Mouse (Mus musculus): Measurements from ENCODE around the gene Dcst1. TPM values are rescaled to one million over a fixed set of nuclear protein-coding genes. Genes with fewer than 3 reads are reported as not detected.

The Dcst1 gene
- polyA plus RNA-seq, 1 experiment from 2014 or later, result 0.08 TPM

GRCm38 (mm10) chr3:89396654-89397005, 31.6 kb upstream of the Dcst1 start:
- ATAC-seq (replicated peaks; ENCODE audit: low FRiP score) (no peak), DNase-seq (ENCODE audit: low spot score) (no peak)
- Histone ChIP-seq H3K9ac (ENCODE audit: low read length) (no peak overlapping the region; the same call in 1 of the 2 replicates), H3K27ac (ENCODE audit: low read depth, low read length) (no peak overlapping the region), H3K4me1 (replicated peaks; ENCODE audit: control insufficient read depth, insufficient read depth, low read length) (peaks cover 28% of the 10 kb centered on the region), H3K4me2 (ENCODE audit: low read depth, low read length, severe bottlenecking) (peak overlapping the region; percentile 99; the same call in 1 of the 2 replicates), H3K27me3 (ENCODE audit: control insufficient read depth, insufficient read depth, low read length) (no peaks in the 10 kb centered on the region; the same call in 1 of the 2 replicates), H3K36me3 (ENCODE audit: control insufficient read depth, insufficient read depth, low read length) (no peaks in the 10 kb centered on the region), H3K4me3 (ENCODE audit: low read depth, low read length) (peak overlapping the region; percentile 48; the same call in 1 of the 2 replicates), H3K9me3 (ENCODE audit: control insufficient read depth, low read length) (no peaks in the 10 kb centered on the region)
- 1% methylated on average over 4 of the region's 4 CpGs for WGBS

GRCm38 (mm10) chr3:89395806-89396653, 31.0 kb upstream of the Dcst1 start:
- ATAC-seq (replicated peaks; ENCODE audit: low FRiP score) (no peak), DNase-seq (ENCODE audit: low spot score) (peak; percentile 84)
- peak overlapping the region; percentile 65 for H3K9ac ChIP-seq (ENCODE audit: low read length)
- under 1% methylated on average over 44 of the region's 44 CpGs for WGBS
- peaks cover under 1% of the 10 kb centered on the region for H3K27me3 ChIP-seq (ENCODE audit: control insufficient read depth, insufficient read depth, low read length)
- no peaks in the 10 kb centered on the region for H3K36me3 ChIP-seq (ENCODE audit: control insufficient read depth, insufficient read depth, low read length)
- peak overlapping the region; percentile 48 for H3K4me3 ChIP-seq (ENCODE audit: low read depth, low read length)
- no peak overlapping the region for H3K27ac ChIP-seq (ENCODE audit: low read depth, low read length)
- H3K4me1 ChIP-seq (replicated peaks; ENCODE audit: control insufficient read depth, insufficient read depth, low read length), result peaks cover 32% of the 10 kb centered on the region
- H3K4me2 ChIP-seq (ENCODE audit: low read depth, low read length, severe bottlenecking), result peak overlapping the region; percentile 99
- no peaks in the 10 kb centered on the region for H3K9me3 ChIP-seq (ENCODE audit: control insufficient read depth, low read length)

DNA sequence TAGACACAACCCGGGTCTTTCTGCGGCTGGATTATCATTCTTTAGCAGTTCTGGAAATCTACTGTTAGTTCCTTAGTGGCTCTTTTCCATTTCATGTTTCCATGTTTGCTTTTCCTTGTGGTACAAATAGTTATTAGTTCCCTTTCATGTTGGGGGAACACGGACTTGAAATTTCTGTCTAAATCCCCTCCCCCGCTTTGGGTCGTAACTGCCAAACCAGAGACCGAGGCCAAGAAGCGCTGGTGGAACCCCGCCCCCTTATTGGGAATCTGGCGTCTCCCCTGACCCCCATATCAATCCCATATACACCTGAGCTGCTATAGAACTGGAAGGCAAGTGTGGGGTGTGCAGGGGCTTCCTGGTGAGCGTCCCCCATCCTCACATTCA, 30.4 kb upstream of the Dcst1 start:
- WGBS, result 1% methylated on average over 10 of the region's 10 CpGs
- Histone ChIP-seq H3K4me3 (ENCODE audit: low read depth, low read length) (peak overlapping the region; percentile 48), H3K4me2 (ENCODE audit: low read depth, low read length, severe bottlenecking) (peak overlapping the region; percentile 99), H3K9me3 (ENCODE audit: control insufficient read depth, low read length) (no peaks in the 10 kb centered on the region), H3K27me3 (ENCODE audit: control insufficient read depth, insufficient read depth, low read length) (peaks cover 2% of the 10 kb centered on the region), H3K9ac (ENCODE audit: low read length) (peak overlapping the region; percentile 30; the same call in 1 of the 2 replicates), H3K4me1 (replicated peaks; ENCODE audit: control insufficient read depth, insufficient read depth, low read length) (peaks cover 36% of the 10 kb centered on the region), H3K36me3 (ENCODE audit: control insufficient read depth, insufficient read depth, low read length) (no peaks in the 10 kb centered on the region), H3K27ac (ENCODE audit: low read depth, low read length) (no peak overlapping the region)
- no peak for ATAC-seq (replicated peaks; ENCODE audit: low FRiP score)
- no peak for DNase-seq (ENCODE audit: low spot score)

GRCm38 (mm10) chr3:89394894-89395256, 29.8 kb upstream of the Dcst1 start:
- H3K36me3 ChIP-seq (ENCODE audit: control insufficient read depth, insufficient read depth, low read length), result no peaks in the 10 kb centered on the region
- DNase-seq (ENCODE audit: low spot score) (peak; percentile 90), ATAC-seq (replicated peaks; ENCODE audit: low FRiP score) (no peak; the same call in 1 of the 2 replicates)
- peaks cover 2% of the 10 kb centered on the region for H3K27me3 ChIP-seq (ENCODE audit: control insufficient read depth, insufficient read depth, low read length)
- H3K4me3 ChIP-seq (ENCODE audit: low read depth, low read length), result peak overlapping the region; percentile 48
- peak overlapping the region; percentile 99 for H3K4me2 ChIP-seq (ENCODE audit: low read depth, low read length, severe bottlenecking)
- no peak overlapping the region for H3K27ac ChIP-seq (ENCODE audit: low read depth, low read length)
- H3K9me3 ChIP-seq (ENCODE audit: control insufficient read depth, low read length), result no peaks in the 10 kb centered on the region
- H3K9ac ChIP-seq (ENCODE audit: low read length), result peak overlapping the region; percentile 30; the same call in 1 of the 2 replicates
- 0% methylated on average over 12 of the region's 12 CpGs for WGBS
- peaks cover 36% of the 10 kb centered on the region for H3K4me1 ChIP-seq (replicated peaks; ENCODE audit: control insufficient read depth, insufficient read depth, low read length)

GRCm38 (mm10) chr3:89394006-89394893, 29.2 kb upstream of the Dcst1 start, which contains the start of gene Zbtb7b:
Zbtb7b (minus strand) TSS chr3:89394776.
- H3K9ac ChIP-seq (ENCODE audit: low read length), result peak within 1 kb of the TSS; percentile 55
- ATAC-seq (replicated peaks; ENCODE audit: low FRiP score) (peak; percentile 59), DNase-seq (ENCODE audit: low spot score) (peak; percentile 81)
- under 1% methylated on average over 41 of the region's 42 CpGs for WGBS
- H3K4me1 ChIP-seq (replicated peaks; ENCODE audit: control insufficient read depth, insufficient read depth, low read length), result peaks cover 36% of the 10 kb centered on the region
- peak within 1 kb of the TSS; percentile 99 for H3K4me2 ChIP-seq (ENCODE audit: low read depth, low read length, severe bottlenecking)
- peak within 1 kb of the TSS; percentile 48 for H3K4me3 ChIP-seq (ENCODE audit: low read depth, low read length)
- no peaks in the 10 kb centered on the region for H3K36me3 ChIP-seq (ENCODE audit: control insufficient read depth, insufficient read depth, low read length)
- peak within 1 kb of the TSS; percentile 71 for H3K27ac ChIP-seq (ENCODE audit: low read depth, low read length)
- H3K27me3 ChIP-seq (ENCODE audit: control insufficient read depth, insufficient read depth, low read length), result peaks cover 2% of the 10 kb centered on the region
- H3K9me3 ChIP-seq (ENCODE audit: control insufficient read depth, low read length), result no peaks in the 10 kb centered on the region

DNA sequence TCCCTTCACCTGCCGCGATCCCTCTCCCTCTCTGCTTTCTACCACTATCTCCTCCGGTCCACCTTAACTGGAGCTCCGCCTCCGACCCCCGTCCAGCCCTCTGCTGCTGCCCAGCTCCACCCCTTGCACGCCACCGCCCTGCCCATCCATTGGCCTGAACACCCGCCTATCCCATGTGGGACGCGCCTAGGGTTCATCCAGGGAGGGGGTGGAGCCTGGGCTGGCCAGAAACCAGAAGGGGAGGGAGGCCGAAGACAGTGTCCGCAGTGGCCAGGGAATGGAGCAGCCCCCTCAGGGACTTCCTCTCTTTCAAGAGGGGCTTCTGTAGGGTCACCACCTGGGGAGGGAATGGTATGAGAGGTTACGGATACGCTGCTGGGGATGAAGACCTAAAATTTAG, 28.6 kb upstream of the Dcst1 start:
- H3K27me3 ChIP-seq (ENCODE audit: control insufficient read depth, insufficient read depth, low read length), result peaks cover 2% of the 10 kb centered on the region
- peak overlapping the region; percentile 99 for H3K4me2 ChIP-seq (ENCODE audit: low read depth, low read length, severe bottlenecking)
- H3K36me3 ChIP-seq (ENCODE audit: control insufficient read depth, insufficient read depth, low read length), result no peaks in the 10 kb centered on the region
- peak; percentile 98 for DNase-seq (ENCODE audit: low spot score)
- peak overlapping the region; percentile 71 for H3K27ac ChIP-seq (ENCODE audit: low read depth, low read length)
- peak overlapping the region; percentile 48 for H3K4me3 ChIP-seq (ENCODE audit: low read depth, low read length)
- H3K4me1 ChIP-seq (replicated peaks; ENCODE audit: control insufficient read depth, insufficient read depth, low read length), result peaks cover 36% of the 10 kb centered on the region
- H3K9me3 ChIP-seq (ENCODE audit: control insufficient read depth, low read length), result no peaks in the 10 kb centered on the region
- H3K9ac ChIP-seq (ENCODE audit: low read length), result peak overlapping the region; percentile 55
- under 1% methylated on average over 15 of the region's 15 CpGs for WGBS
- ATAC-seq (replicated peaks; ENCODE audit: low FRiP score), result peak; percentile 94

GRCm38 (mm10) chr3:89392871-89393311, 27.8 kb upstream of the Dcst1 start:
- peak overlapping the region; percentile 48 for H3K4me3 ChIP-seq (ENCODE audit: low read depth, low read length)
- WGBS, result 0% methylated on average over 20 of the region's 24 CpGs
- H3K4me1 ChIP-seq (replicated peaks; ENCODE audit: control insufficient read depth, insufficient read depth, low read length), result peaks cover 36% of the 10 kb centered on the region
- H3K27me3 ChIP-seq (ENCODE audit: control insufficient read depth, insufficient read depth, low read length), result peaks cover 2% of the 10 kb centered on the region
- no peaks in the 10 kb centered on the region for H3K36me3 ChIP-seq (ENCODE audit: control insufficient read depth, insufficient read depth, low read length)
- H3K27ac ChIP-seq (ENCODE audit: low read depth, low read length), result no peak overlapping the region
- peak overlapping the region; percentile 99 for H3K4me2 ChIP-seq (ENCODE audit: low read depth, low read length, severe bottlenecking)
- no peak for DNase-seq (ENCODE audit: low spot score)
- H3K9ac ChIP-seq (ENCODE audit: low read length), result peak overlapping the region; percentile 65
- ATAC-seq (replicated peaks; ENCODE audit: low FRiP score), result no peak
- no peaks in the 10 kb centered on the region for H3K9me3 ChIP-seq (ENCODE audit: control insufficient read depth, low read length)
